Mouse (Mus musculus) E14TG2a.4 (cell line): ENCODE data around the gene Wdr6.
A peak's percentile ranks its signal among the peaks of the same experiment; 100 is the strongest.

Experiments used
- H3K27me3 ChIP-seq: 2 replicates; pipeline ENCODE4 v1.6.1; 2014; ENCODE audit warnings: low read length, control low read depth; ENCODE audit not compliant: insufficient read depth
- H3K36me3 ChIP-seq: 2 replicates; pipeline ENCODE4 v1.6.1; 2014; ENCODE audit warnings: low read length, control low read depth; ENCODE audit not compliant: insufficient read depth
- H3K4me1 ChIP-seq: replicated peaks from 2 replicates; pipeline ENCODE4 v1.6.1; 2014; ENCODE audit warnings: low read depth, low read length, control low read depth
- H3K4me3 ChIP-seq: replicated peaks from 2 replicates; pipeline ENCODE4 v1.5.1; 2014; ENCODE audit warnings: mild to moderate bottlenecking, low read length
- H3K9me3 ChIP-seq: 2 replicates; pipeline ENCODE4 v1.6.1; 2014; ENCODE audit warnings: low read length, control low read depth
- CTCF ChIP-seq: conservative IDR thresholded peaks from 2 replicates; pipeline ENCODE4 v1.5.1; 2014; ENCODE audit warnings: low read length
- NANOG ChIP-seq: IDR thresholded peaks from 2 replicates; pipeline ENCODE4 v1.6.1; 2014; ENCODE audit warnings: borderline replicate concordance, low read length, mixed read lengths
- POU5F1 ChIP-seq: IDR thresholded peaks from 2 replicates; pipeline ENCODE4 v1.6.1; 2014; ENCODE audit warnings: low read length, borderline replicate concordance

Gene Wdr6

GRCm38 (mm10) chr9:108599021-108599566 is 20.6 kb upstream of the Wdr6 start:
- H3K27me3 ChIP-seq = peaks cover 18% of the 10 kb centered on the region
- no peaks in the 10 kb centered on the region for H3K9me3 ChIP-seq
- H3K4me3 ChIP-seq = no peak overlapping the region
- peaks cover 43% of the 10 kb centered on the region for H3K36me3 ChIP-seq
- TF ChIP-seq NANOG (no peak), POU5F1 (no peak), CTCF (no peak)
- peaks cover 44% of the 10 kb centered on the region for H3K4me1 ChIP-seq

GRCm38 (mm10) chr9:108596998-108597764 is 18.6 kb upstream of the Wdr6 start, which contains the start of gene P4htm:
TSS of gene P4htm (minus strand) at chr9:108597667.
- Histone ChIP-seq H3K27me3 (peaks cover 18% of the 10 kb centered on the region), H3K4me3 (peak within 1 kb of the TSS; percentile 86), H3K4me1 (peaks cover 39% of the 10 kb centered on the region), H3K36me3 (peaks cover 29% of the 10 kb centered on the region), H3K9me3 (no peaks in the 10 kb centered on the region)
- TF ChIP-seq NANOG (no peak), POU5F1 (no peak), CTCF (no peak)

GRCm38 (mm10) chr9:108594354-108594753 is 15.8 kb upstream of the Wdr6 start:
- Histone ChIP-seq H3K4me3 (no peak overlapping the region), H3K27me3 (peaks cover 18% of the 10 kb centered on the region), H3K9me3 (no peaks in the 10 kb centered on the region), H3K4me1 (peaks cover 57% of the 10 kb centered on the region), H3K36me3 (peaks cover 18% of the 10 kb centered on the region)
- TF ChIP-seq POU5F1 (no peak), NANOG (no peak), CTCF (no peak)

- peaks cover 73% of the 10 kb centered on the region for H3K4me1 ChIP-seq
- H3K36me3 ChIP-seq = peaks cover 21% of the 10 kb centered on the region
- no peak overlapping the region for H3K4me3 ChIP-seq
- no peaks in the 10 kb centered on the region for H3K9me3 ChIP-seq
- TF ChIP-seq NANOG = no peak
- no peak for TF ChIP-seq CTCF
- no peak for TF ChIP-seq POU5F1
- H3K27me3 ChIP-seq = peaks cover 6% of the 10 kb centered on the region
Observed at GRCm38 (mm10) chr9:108591462-108591861, 12.9 kb upstream of the Wdr6 start.

- Histone ChIP-seq H3K27me3 (no peaks in the 10 kb centered on the region), H3K4me3 (no peak overlapping the region), H3K9me3 (no peaks in the 10 kb centered on the region), H3K4me1 (peaks cover 85% of the 10 kb centered on the region), H3K36me3 (peaks cover 10% of the 10 kb centered on the region; the same call in 1 of the 2 replicates)
- TF ChIP-seq CTCF (0 out of 2 replicates have a peak, but pooled peaks have one; percentile 1), POU5F1 (no peak), NANOG (no peak)
Observed at GRCm38 (mm10) chr9:108589229-108589628, 10.7 kb upstream of the Wdr6 start.

GRCm38 (mm10) chr9:108587571-108588180 is 9.1 kb upstream of the Wdr6 start:
- Histone ChIP-seq H3K36me3 (peaks cover 8% of the 10 kb centered on the region), H3K27me3 (no peaks in the 10 kb centered on the region), H3K9me3 (no peaks in the 10 kb centered on the region), H3K4me3 (peak overlapping the region; percentile 66), H3K4me1 (peaks cover 90% of the 10 kb centered on the region)
- TF ChIP-seq CTCF (no peak), NANOG (no peak), POU5F1 (no peak)

- TF ChIP-seq POU5F1 (no peak), NANOG (no peak), CTCF (no peak)
- Histone ChIP-seq H3K4me3 (peak overlapping the region; percentile 91), H3K9me3 (no peaks in the 10 kb centered on the region), H3K4me1 (peaks cover 86% of the 10 kb centered on the region), H3K36me3 (peaks cover 50% of the 10 kb centered on the region), H3K27me3 (no peaks in the 10 kb centered on the region)
Observed at GRCm38 (mm10) chr9:108579344-108579690, 778 bp upstream of the Wdr6 start.

- peak overlapping the region; percentile 91 for H3K4me3 ChIP-seq
- H3K27me3 ChIP-seq = no peaks in the 10 kb centered on the region
- peaks cover 87% of the 10 kb centered on the region for H3K4me1 ChIP-seq
- no peak for TF ChIP-seq CTCF
- no peak for TF ChIP-seq POU5F1
- TF ChIP-seq NANOG = no peak
- H3K9me3 ChIP-seq = no peaks in the 10 kb centered on the region
- H3K36me3 ChIP-seq = peaks cover 59% of the 10 kb centered on the region
Observed at GRCm38 (mm10) chr9:108577934-108578544, 500 bp downstream of the Wdr6 start.
